Mouse (Mus musculus) CH12.LX (cell line): ENCODE data around the gene Fbxo42.

Source experiments
- CTCF ChIP-seq, 2 experiments: IDR thresholded peaks in 1 of 2; conservative IDR thresholded peaks in 1 of 2; 2 replicates each; pipeline ENCODE4 v1.5.1; 2011 to 2012; ENCODE audit warnings: low read depth in 2 of 2, low read length in 2 of 2, improper control_type of control experiment in 1 of 2, inconsistent platforms in 1 of 2, mild to moderate bottlenecking in 1 of 2, moderate library complexity in 1 of 2
- EP300 ChIP-seq: IDR thresholded peaks from 2 replicates; pipeline ENCODE4 v1.6.1; 2011; ENCODE audit warnings: low read length, improper control_type of control experiment
- HCFC1 ChIP-seq: IDR thresholded peaks from 2 replicates; pipeline ENCODE4 v1.6.1; 2012; ENCODE audit warnings: low read depth, mild to moderate bottlenecking, inconsistent platforms, low read length, improper control_type of control experiment
- MAX ChIP-seq: IDR thresholded peaks from 2 replicates; pipeline ENCODE4 v1.6.1; 2011; ENCODE audit warnings: low read length, improper control_type of control experiment
- MAZ ChIP-seq: IDR thresholded peaks from 2 replicates; pipeline ENCODE4 v1.6.1; 2012; ENCODE audit warnings: low read depth, mild to moderate bottlenecking, inconsistent platforms, low read length, improper control_type of control experiment, moderate library complexity
- NRF1 ChIP-seq: IDR thresholded peaks from 2 replicates; pipeline ENCODE4 v1.6.1; 2014; ENCODE audit warnings: low read depth, mild to moderate bottlenecking, inconsistent platforms, low read length, improper control_type of control experiment, moderate library complexity
- POLR2AphosphoS2 ChIP-seq: IDR thresholded peaks from 2 replicates; pipeline ENCODE4 v1.6.1; 2011; ENCODE audit warnings: low read depth, low read length, improper control_type of control experiment
- RAD21 ChIP-seq: IDR thresholded peaks from 2 replicates; pipeline ENCODE4 v1.6.1; 2011; ENCODE audit warnings: low read depth, mild to moderate bottlenecking, low read length, improper control_type of control experiment, moderate library complexity
- RCOR1 ChIP-seq: conservative IDR thresholded peaks from 2 replicates; pipeline ENCODE4 v1.6.1; 2012; ENCODE audit warnings: low read depth, mild to moderate bottlenecking, inconsistent platforms, low read length, improper control_type of control experiment
- TCF12 ChIP-seq: IDR thresholded peaks from 2 replicates; pipeline ENCODE4 v1.6.1; 2014; ENCODE audit warnings: low read depth, mild to moderate bottlenecking, inconsistent platforms, low read length, improper control_type of control experiment
- USF1 ChIP-seq: IDR thresholded peaks from 2 replicates; pipeline ENCODE4 v1.6.1; 2014; ENCODE audit warnings: low read depth, mild to moderate bottlenecking, inconsistent platforms, low read length, improper control_type of control experiment
- USF2 ChIP-seq: conservative IDR thresholded peaks from 2 replicates; pipeline ENCODE4 v1.6.1; 2011; ENCODE audit warnings: low read depth, low read length, improper control_type of control experiment
- ZC3H11A ChIP-seq: IDR thresholded peaks from 2 replicates; pipeline ENCODE4 v1.6.1; 2012; ENCODE audit warnings: low read depth, mild to moderate bottlenecking, inconsistent platforms, low read length, improper control_type of control experiment
- ZKSCAN1 ChIP-seq: IDR thresholded peaks from 2 replicates; pipeline ENCODE4 v1.6.1; 2012; ENCODE audit warnings: low read depth, inconsistent platforms, low read length, improper control_type of control experiment, borderline replicate concordance

- TF ChIP-seq MAX (no peak), RAD21 (no peak), CTCF (conservative IDR thresholded peaks at IDR 0.05 in 1 of 2, IDR thresholded peaks at IDR 0.05 in 1 of 2; ENCODE audit: low read depth in 2 of 2, low read length in 2 of 2) (no peak), EP300 (no peak), NRF1 (no peak), ZC3H11A (no peak), RCOR1 (no peak), USF2 (no peak), HCFC1 (no peak), MAZ (no peak), TCF12 (no peak), ZKSCAN1 (no peak), USF1 (no peak), POLR2AphosphoS2 (no peak)
Observed at GRCm38 (mm10) chr4:141176328-141176838, 28.7 kb downstream of the Fbxo42 start.
